Mouse (Mus musculus): ENCODE measurements at regions not wholly inside any gene's neighbourhood (a gene's known extent, or its start where the extent isn't known, plus 50 kb on each side); places are given as distances from the start of the nearest gene placed in this dataset.
A peak's percentile ranks its signal among the peaks of the same experiment; 100 is the strongest.

- DNase-seq (ENCODE audit: low spot score in 2 of 2): no peak
Measured at GRCm38 (mm10) chr12:35429473-35429872, 105.4 kb downstream of the Ahr start.

- DNase-seq (ENCODE audit: low spot score in 2 of 2): no peak
Measured at GRCm38 (mm10) chr12:35419206-35419605, 115.6 kb downstream of the Ahr start.

DNA sequence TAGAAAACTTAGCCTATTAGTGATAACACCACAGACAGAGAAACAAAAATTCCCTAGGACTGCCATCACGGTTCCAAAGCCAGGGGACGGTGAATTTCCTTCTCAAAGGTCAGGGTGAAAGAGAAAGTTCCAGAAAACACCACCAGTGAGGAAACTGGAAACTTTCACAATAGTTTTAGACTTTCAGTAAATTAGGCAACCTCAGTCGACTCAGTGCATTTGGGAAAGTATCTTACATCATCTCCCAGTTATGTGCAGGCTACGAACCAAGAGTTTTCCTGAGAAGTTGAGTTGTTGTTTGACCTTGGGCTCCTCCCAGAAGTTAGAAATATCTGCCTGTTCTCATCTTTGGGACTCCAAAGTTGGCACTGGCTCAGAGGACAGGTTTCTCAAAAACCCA lies 116.9 kb downstream of the Ahr start:
- no peak for DNase-seq (ENCODE audit: low spot score in 2 of 2)

GRCm38 (mm10) chr12:35416583-35416982 lies 118.3 kb downstream of the Ahr start:
- DNase-seq (ENCODE audit: low spot score in 2 of 2): no peak

DNA sequence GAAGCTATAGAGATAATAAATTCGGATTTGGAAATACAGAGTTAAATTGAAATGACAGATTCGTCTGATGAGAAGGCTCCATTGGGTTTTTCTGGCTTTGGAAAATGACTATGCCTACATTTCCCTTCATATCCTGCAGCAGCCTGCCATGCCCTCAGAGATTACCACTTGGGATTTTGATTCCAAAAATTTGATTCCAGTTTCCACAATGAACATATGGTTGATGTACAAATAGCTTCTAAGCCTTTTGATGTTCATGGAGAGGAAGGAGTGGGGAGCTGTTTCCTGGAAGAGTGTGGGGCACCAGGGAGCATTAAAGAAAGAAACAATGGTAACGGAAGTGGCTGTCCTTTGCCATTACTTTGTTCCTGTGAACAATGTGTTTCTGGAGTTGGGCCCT lies 122.1 kb downstream of the Ahr start:
- DNase-seq (ENCODE audit: low spot score in 2 of 2): no peak

DNA sequence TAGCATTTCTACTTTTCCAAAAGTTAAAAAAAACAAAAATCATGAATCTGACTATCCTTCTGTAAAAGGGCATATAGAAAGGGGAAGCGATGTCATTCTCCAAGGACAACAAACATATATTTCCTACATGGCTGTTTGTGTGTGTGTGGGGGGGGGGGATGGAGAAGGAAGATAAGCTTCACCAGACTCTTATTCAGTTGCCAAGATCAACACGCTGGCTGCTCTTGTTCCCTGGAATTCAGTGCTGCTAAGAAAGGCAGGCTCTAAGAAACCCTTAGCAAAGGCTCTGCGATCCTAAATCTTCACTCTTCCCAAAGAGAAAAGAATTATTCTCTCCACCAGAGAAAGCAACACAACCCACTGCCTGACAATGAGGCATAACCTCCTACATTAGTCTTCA lies 126.4 kb downstream of the Ahr start:
- no peak for DNase-seq (ENCODE audit: low spot score in 2 of 2)

- DNase-seq (ENCODE audit: low spot score in 2 of 2): no peak
Measured at GRCm38 (mm10) chr12:35408044-35408443, 126.8 kb downstream of the Ahr start.

DNA sequence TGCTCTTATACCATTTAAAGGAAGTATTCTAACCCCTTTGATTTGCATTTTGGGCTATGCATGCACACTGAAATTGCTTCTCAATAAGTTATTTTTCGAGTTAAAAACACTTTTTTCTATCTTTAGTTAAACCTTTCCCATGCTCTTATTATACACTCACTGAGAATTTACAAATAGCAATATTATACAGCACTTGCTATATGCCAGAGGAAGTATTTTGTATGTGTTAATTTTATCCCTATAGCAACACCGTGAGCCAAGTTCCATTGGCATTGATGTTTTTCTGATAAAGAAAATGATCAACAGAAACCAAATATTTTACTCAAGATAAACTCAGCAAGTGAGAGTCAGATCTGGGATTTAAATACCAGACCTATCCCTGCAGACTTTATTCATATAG lies 133.0 kb downstream of the Ahr start:
- no peak for DNase-seq (ENCODE audit: low spot score in 2 of 2)

DNA sequence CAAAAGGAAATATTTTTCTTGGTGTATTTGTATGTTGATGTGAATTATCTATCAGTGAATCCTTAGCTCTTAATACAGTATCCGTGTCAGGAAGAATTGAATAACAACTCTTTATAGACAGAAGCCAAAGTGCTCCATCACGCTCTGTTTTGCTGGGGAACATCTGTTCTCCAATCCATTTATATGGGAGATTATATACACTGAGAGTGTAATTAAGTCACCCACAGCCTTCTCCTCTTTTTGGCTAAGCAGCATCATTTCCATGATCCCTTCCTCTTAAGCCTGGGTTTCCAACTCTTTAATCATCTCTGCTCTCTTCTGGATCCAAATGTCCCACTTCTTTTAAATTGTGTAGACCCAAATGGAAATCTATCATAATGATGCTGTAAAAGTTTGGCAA lies 133.6 kb downstream of the Ahr start:
- DNase-seq (ENCODE audit: low spot score in 2 of 2): no peak

- no peak for DNase-seq (ENCODE audit: low spot score in 2 of 2)
Measured at GRCm38 (mm10) chr12:35395211-35395610, 139.6 kb downstream of the Ahr start.

DNA sequence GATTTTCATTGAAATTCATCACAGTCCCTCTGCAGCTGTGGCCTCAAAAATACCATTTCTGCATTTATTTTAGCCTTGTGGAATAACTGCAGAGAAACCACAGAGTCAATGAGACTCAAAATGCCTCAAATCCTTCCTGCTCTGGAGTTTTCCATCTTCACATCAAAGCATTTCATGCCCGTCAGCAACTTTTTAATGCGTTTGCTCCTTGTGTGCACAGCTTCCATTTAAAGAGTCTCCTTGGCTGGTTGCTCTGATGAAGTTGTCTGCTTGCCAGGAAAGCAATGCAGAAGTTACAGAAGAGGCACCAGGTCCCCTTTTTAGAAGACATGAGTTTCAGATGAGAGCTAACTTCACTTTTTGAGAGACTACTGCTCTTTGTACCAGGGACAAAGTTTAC lies 142.7 kb downstream of the Ahr start:
- DNase-seq (ENCODE audit: low spot score in 2 of 2): no peak

DNA sequence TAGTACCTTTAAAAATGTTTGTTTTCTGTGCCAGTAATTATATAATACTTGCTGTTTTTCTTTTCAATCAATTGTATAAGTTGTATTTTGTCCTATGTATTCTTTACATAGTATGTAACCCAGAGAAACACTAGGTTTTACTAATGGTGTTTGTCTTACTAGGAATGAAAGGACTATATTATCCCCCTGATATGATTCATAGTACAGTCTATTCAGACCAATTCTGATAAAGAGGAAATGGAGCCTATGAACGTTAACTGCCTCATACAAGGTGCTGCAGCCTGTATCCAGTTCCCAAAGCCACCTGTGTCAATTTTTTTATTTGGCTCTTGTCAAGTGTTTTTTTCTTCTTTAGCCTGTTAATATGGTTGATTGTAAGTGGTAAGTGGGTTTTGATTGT lies 144.6 kb downstream of the Ahr start:
- DNase-seq (ENCODE audit: low spot score in 2 of 2): no peak

DNA sequence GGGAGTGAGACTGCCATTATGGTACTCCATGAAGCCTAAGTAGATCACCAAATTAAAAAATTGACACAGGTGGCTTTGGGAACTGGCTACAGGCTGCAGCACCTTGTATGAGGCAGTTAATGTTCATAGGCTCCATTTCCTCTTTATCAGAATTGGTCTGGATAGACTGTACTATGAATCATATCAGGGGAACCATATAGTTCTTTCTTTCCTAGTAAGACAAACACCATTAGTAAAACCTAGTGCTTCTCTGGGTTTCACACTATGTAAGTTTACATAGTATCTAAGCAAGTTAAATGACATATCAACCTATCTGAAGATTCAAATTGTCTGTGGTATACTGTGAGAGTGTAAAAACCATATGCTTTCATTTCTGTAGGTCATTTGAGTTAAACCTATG lies 145.0 kb downstream of the Ahr start:
- DNase-seq (ENCODE audit: low spot score in 2 of 2): no peak

- DNase-seq (ENCODE audit: low spot score in 2 of 2): no peak
Measured at GRCm38 (mm10) chr12:35384211-35384610, 150.6 kb downstream of the Ahr start.

- no peak for DNase-seq (ENCODE audit: low spot score in 2 of 2)
Measured at GRCm38 (mm10) chr12:35377266-35377665, 157.6 kb downstream of the Ahr start.

DNA sequence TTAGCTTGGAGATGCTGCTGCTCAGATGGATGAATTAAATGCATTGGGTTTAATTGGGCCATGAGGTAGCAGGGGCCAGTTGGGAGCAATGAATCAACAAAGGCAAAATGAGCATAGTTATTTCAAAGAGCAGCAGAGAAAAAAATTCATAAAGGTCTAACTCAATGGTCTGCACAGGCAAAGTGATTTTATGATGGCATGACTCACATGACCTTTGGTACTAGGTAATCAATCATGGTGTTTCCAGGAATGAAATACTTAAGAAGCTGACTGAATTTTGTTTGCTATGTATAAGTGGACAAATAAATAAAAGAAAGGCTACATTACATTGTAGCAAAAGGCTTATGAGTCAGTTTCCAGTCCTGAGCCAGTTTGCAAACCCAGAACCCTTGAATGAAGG lies 158.5 kb downstream of the Ahr start:
- no peak for DNase-seq (ENCODE audit: low spot score in 2 of 2)

DNA sequence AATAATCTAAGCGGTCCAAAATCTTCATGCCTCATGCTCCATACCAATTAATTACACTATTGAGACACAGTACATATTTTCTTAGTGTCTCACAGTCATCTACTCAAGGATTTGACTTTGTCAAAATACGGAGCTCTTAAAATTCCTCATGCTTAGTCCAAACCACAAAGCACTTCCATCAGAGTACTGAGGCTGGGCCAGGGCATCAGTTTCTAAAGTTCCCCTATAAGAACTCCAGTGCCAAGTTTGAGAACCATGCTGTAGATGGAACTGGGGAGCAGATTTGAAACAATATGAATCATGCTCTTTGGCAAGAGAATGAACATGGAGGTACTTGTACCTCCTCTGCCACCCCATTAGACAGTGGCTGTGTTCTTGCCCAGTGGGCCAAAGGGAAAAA lies 176.9 kb downstream of the Ahr start:
- DNase-seq (ENCODE audit: low spot score in 2 of 2): no peak

DNA sequence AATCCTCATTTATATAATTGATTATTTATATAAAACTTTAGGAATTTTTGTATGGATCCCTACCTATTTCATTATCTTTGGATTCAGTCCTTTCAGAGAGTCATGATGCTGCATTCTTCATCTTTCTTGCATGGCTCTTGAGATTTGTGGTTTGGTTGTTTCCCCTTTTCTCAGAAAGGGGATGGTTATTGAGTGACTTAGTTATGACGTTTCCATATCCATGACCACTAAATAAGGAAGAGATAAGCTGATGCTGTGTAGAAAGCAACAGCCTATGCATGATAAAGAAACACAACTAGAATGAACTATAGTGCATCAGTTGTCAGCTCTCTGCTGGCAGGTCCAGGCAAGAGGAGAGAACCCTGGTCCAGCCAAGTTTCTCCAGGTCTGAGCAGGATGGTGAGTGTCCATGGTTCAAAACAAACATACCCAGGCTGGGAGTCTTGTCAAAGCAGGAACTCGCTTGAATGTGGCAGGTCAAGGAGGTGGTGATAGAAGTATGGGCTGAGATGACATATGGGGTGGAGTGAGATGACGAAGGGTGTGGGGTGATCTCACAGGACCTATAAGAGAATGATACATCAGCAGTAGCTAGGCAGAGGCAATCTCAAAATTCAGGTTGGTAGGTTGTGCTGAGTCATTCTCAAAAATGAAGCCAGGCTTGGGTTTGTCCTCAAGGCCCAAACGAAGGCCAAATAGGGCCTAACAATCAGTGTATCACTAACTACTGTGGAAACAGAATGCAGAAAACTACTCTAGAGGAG lies 196.5 kb downstream of the Ahr start:
- DNase-seq (ENCODE audit: low spot score in 2 of 2): no peak

- DNase-seq (ENCODE audit: low spot score in 2 of 2): no peak
Measured at GRCm38 (mm10) chr12:35336314-35336713, 198.5 kb downstream of the Ahr start.

- no peak for DNase-seq (ENCODE audit: low spot score in 2 of 2)
Measured at GRCm38 (mm10) chr12:35334344-35335075, 200.3 kb downstream of the Ahr start.

- peak in 1 of 2 experiments; percentile 3 for DNase-seq (ENCODE audit: low spot score in 2 of 2)
Measured at GRCm38 (mm10) chr12:35331303-35331702, 203.5 kb downstream of the Ahr start.

DNA sequence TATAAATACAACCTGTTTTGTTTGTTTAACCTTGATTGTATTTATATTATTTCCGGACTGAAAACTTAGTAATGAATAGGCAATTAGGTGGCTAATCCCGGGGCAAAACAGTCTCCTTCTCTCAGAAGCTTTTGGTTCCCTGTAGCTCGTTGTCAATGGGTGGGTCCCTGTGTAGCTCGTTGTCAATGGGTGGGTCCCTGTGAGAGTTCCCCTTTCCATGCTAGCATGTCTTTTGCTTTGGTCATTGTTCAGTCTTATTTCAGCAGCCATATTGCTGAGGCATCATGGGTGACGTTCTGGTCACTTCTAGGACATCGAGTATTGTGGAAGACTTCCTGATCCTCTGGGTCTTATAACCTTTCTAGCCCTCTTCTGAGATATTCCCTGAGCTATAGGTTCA lies 205.1 kb downstream of the Ahr start:
- DNase-seq (ENCODE audit: low spot score in 2 of 2): no peak

DNA sequence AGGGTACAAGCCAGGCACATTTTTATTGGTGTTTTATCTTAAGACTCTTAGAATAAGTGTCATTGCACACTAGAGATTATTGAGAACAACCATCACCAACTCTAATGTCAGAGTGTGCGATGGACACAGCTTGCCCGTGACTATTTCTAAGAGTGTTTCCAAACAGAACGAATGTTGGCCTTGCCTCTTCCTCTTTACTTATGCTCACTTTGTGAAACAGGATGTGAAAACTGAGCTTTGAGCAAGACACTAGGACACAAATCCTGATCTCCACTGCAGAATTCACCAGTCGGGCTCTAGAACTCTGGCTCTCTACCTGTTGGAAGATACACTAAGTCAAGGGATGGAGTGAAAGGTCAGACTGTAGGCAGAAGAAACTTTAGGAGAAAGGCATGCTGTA lies 215.3 kb downstream of the Ahr start:
- DNase-seq (ENCODE audit: low spot score in 2 of 2): no peak

GRCm38 (mm10) chr12:35317046-35317445 lies 217.8 kb downstream of the Ahr start:
- no peak for DNase-seq (ENCODE audit: low spot score in 2 of 2)
